Mouse (Mus musculus) urinary bladder, postnatal 25 days (tissue): ENCODE results near the gene Rassf3.

Experiments
- DNase-seq: peaks from one replicate; pipeline ENCODE4 v3.0.0; 2022; ENCODE audit warnings: low spot score

The Rassf3 gene

GRCm38 (mm10) chr10:121365781-121366272 is 110.3 kb downstream of the Rassf3 start:
- DNase-seq = no peak

GRCm38 (mm10) chr10:121364801-121365564 is 111.2 kb downstream of the Rassf3 start, which contains the start of gene Gns:
Gene Gns, plus strand, starts transcription at chr10:121365090.
- peak; percentile 85 for DNase-seq

- no peak for DNase-seq
These were observed 111.8 kb downstream of the Rassf3 start for GRCm38 (mm10) chr10:121364306-121364705.

GRCm38 (mm10) chr10:121363201-121363600 is 112.9 kb downstream of the Rassf3 start:
- DNase-seq = no peak

GRCm38 (mm10) chr10:121360358-121360757 is 115.8 kb downstream of the Rassf3 start:
- no peak for DNase-seq
